Mouse (Mus musculus): ENCODE results near the gene Pxn. TPM values are rescaled to one million over a fixed set of nuclear protein-coding genes. Genes with fewer than 3 reads are reported as not detected.

Gene Pxn
- total and polyA plus RNA-seq, 2 experiments = 10.5 to 40.2 TPM

- H3K27me3 ChIP-seq (ENCODE audit: control insufficient read depth, insufficient read depth, low read length) = no peaks in the 10 kb centered on the region
- H3K36me3 ChIP-seq (ENCODE audit: control insufficient read depth, insufficient read depth, low read length) = peaks cover 4% of the 10 kb centered on the region; the same call in 1 of the 2 replicates
- 84% methylated on average over 15 of the region's 15 CpGs for WGBS
- H3K79me2 ChIP-seq (ENCODE audit: control insufficient read depth, insufficient read depth, low read length) = no peaks in the 10 kb centered on the region
- DNase-seq (ENCODE audit: extremely low read depth, low read depth, low spot score) = no peak
- no peak overlapping the region for H3K4me3 ChIP-seq (ENCODE audit: insufficient read depth, low read depth, low read length)
- H3K4me1 ChIP-seq (ENCODE audit: control insufficient read depth, insufficient read depth, low read length) = no peaks in the 10 kb centered on the region
- TF ChIP-seq CTCF (IDR thresholded peaks at IDR 0.05; ENCODE audit: low read depth, low read length) (no peak), POLR2A (IDR thresholded peaks at IDR 0.05; ENCODE audit: extremely low read depth, insufficient read depth, low read length) (no peak)
- no peak overlapping the region for H3K9ac ChIP-seq (ENCODE audit: low read depth, low read length)
- no peak overlapping the region for H3K27ac ChIP-seq (replicated peaks; ENCODE audit: insufficient read depth, low read depth, low read length)
Observed at GRCm38 (mm10) chr5:115479561-115479960, 26.9 kb upstream of the Pxn start.

- H3K27me3 ChIP-seq (ENCODE audit: control insufficient read depth, insufficient read depth, low read length) = no peaks in the 10 kb centered on the region
- H3K79me2 ChIP-seq (ENCODE audit: control insufficient read depth, insufficient read depth, low read length) = no peaks in the 10 kb centered on the region
- TF ChIP-seq CTCF (IDR thresholded peaks at IDR 0.05; ENCODE audit: low read depth, low read length) (no peak), POLR2A (IDR thresholded peaks at IDR 0.05; ENCODE audit: extremely low read depth, insufficient read depth, low read length) (no peak)
- no peak overlapping the region for H3K27ac ChIP-seq (replicated peaks; ENCODE audit: insufficient read depth, low read depth, low read length)
- no peak for DNase-seq (ENCODE audit: extremely low read depth, low read depth, low spot score)
- 73% methylated on average over 27 of the region's 27 CpGs for WGBS
- no peak overlapping the region for H3K9ac ChIP-seq (ENCODE audit: low read depth, low read length)
- peaks cover 4% of the 10 kb centered on the region; the same call in 1 of the 2 replicates for H3K36me3 ChIP-seq (ENCODE audit: control insufficient read depth, insufficient read depth, low read length)
- H3K4me3 ChIP-seq (ENCODE audit: insufficient read depth, low read depth, low read length) = no peak overlapping the region
- H3K4me1 ChIP-seq (ENCODE audit: control insufficient read depth, insufficient read depth, low read length) = no peaks in the 10 kb centered on the region
Observed at GRCm38 (mm10) chr5:115480101-115480500, 26.4 kb upstream of the Pxn start.

- no peaks in the 10 kb centered on the region for H3K4me1 ChIP-seq (ENCODE audit: control insufficient read depth, insufficient read depth, low read length)
- peaks cover 4% of the 10 kb centered on the region; the same call in 1 of the 2 replicates for H3K36me3 ChIP-seq (ENCODE audit: control insufficient read depth, insufficient read depth, low read length)
- WGBS = 80% methylated on average over 38 of the region's 38 CpGs
- DNase-seq (ENCODE audit: extremely low read depth, low read depth, low spot score) = no peak
- H3K27ac ChIP-seq (replicated peaks; ENCODE audit: insufficient read depth, low read depth, low read length) = no peak overlapping the region
- H3K4me3 ChIP-seq (ENCODE audit: insufficient read depth, low read depth, low read length) = no peak overlapping the region
- no peaks in the 10 kb centered on the region for H3K27me3 ChIP-seq (ENCODE audit: control insufficient read depth, insufficient read depth, low read length)
- H3K79me2 ChIP-seq (ENCODE audit: control insufficient read depth, insufficient read depth, low read length) = no peaks in the 10 kb centered on the region
- H3K9ac ChIP-seq (ENCODE audit: low read depth, low read length) = no peak overlapping the region
- TF ChIP-seq POLR2A (IDR thresholded peaks at IDR 0.05; ENCODE audit: extremely low read depth, insufficient read depth, low read length) (no peak), CTCF (IDR thresholded peaks at IDR 0.05; ENCODE audit: low read depth, low read length) (no peak)
Observed at GRCm38 (mm10) chr5:115482390-115483265, 23.8 kb upstream of the Pxn start.

- H3K36me3 ChIP-seq (ENCODE audit: control insufficient read depth, insufficient read depth, low read length) = peaks cover 4% of the 10 kb centered on the region; the same call in 1 of the 2 replicates
- 71% methylated on average over 6 of the region's 6 CpGs for WGBS
- TF ChIP-seq POLR2A (IDR thresholded peaks at IDR 0.05; ENCODE audit: extremely low read depth, insufficient read depth, low read length) = no peak
- TF ChIP-seq CTCF (IDR thresholded peaks at IDR 0.05; ENCODE audit: low read depth, low read length) = no peak
Observed at GRCm38 (mm10) chr5:115483385-115483784, 23.1 kb upstream of the Pxn start.

GRCm38 (mm10) chr5:115483947-115484920 is 22.2 kb upstream of the Pxn start, which contains the start of gene Sirt4:
Sirt4 (minus strand) TSS chr5:115484725.
- Histone ChIP-seq H3K27me3 (ENCODE audit: control insufficient read depth, insufficient read depth, low read length) (no peaks in the 10 kb centered on the region), H3K4me3 (ENCODE audit: insufficient read depth, low read depth, low read length) (peak within 1 kb of the TSS; percentile 54), H3K9ac (ENCODE audit: low read depth, low read length) (peak within 1 kb of the TSS; percentile 81), H3K4me1 (ENCODE audit: control insufficient read depth, insufficient read depth, low read length) (peaks cover 2% of the 10 kb centered on the region; the same call in 1 of the 2 replicates), H3K36me3 (ENCODE audit: control insufficient read depth, insufficient read depth, low read length) (peaks cover 4% of the 10 kb centered on the region; the same call in 1 of the 2 replicates), H3K27ac (replicated peaks; ENCODE audit: insufficient read depth, low read depth, low read length) (peak within 1 kb of the TSS; percentile 67), H3K79me2 (ENCODE audit: control insufficient read depth, insufficient read depth, low read length) (no peaks in the 10 kb centered on the region)
- peak; percentile 98 for DNase-seq (ENCODE audit: extremely low read depth, low read depth, low spot score)
- TF ChIP-seq POLR2A (IDR thresholded peaks at IDR 0.05; ENCODE audit: extremely low read depth, insufficient read depth, low read length) (peak; percentile 56; the same call in 1 of the 2 replicates), CTCF (IDR thresholded peaks at IDR 0.05; ENCODE audit: low read depth, low read length) (no peak)
- WGBS = 3% methylated on average over 30 of the region's 30 CpGs

More at GRCm38 (mm10) chr5:115483385-115483784, 23.1 kb upstream of the Pxn start:
- Histone ChIP-seq H3K27ac (replicated peaks; ENCODE audit: insufficient read depth, low read depth, low read length) (no peak overlapping the region), H3K79me2 (ENCODE audit: control insufficient read depth, insufficient read depth, low read length) (no peaks in the 10 kb centered on the region), H3K4me1 (ENCODE audit: control insufficient read depth, insufficient read depth, low read length) (no peaks in the 10 kb centered on the region), H3K4me3 (ENCODE audit: insufficient read depth, low read depth, low read length) (no peak overlapping the region), H3K27me3 (ENCODE audit: control insufficient read depth, insufficient read depth, low read length) (no peaks in the 10 kb centered on the region), H3K9ac (ENCODE audit: low read depth, low read length) (no peak overlapping the region)
- DNase-seq (ENCODE audit: extremely low read depth, low read depth, low spot score) = no peak

All from liver, adult 2 months (tissue).